Mouse (Mus musculus): ENCODE measurements around the gene Gm49396. TPM values are rescaled to one million over a fixed set of nuclear protein-coding genes. Genes with fewer than 3 reads are reported as not detected.

Gene Gm49396
- total RNA-seq, 2 experiments from 2014 or later: 3.6 to 9.3 TPM

GRCm38 (mm10) chr7:30551445-30552101 lies 11.6 kb upstream of the Gm49396 start:
- DNase-seq (ENCODE audit: low spot score in 2 of 2): no peak
- intact Hi-C loops (cut with DNase I): no loop called here

GRCm38 (mm10) chr7:30552102-30553020 lies 10.8 kb upstream of the Gm49396 start, which contains the start of the genes Hspb6 and Proser3:
Gene Hspb6 (plus strand): TSS chr7:30552178.
Gene Proser3 (minus strand): TSS chr7:30552299.
- peak; percentile 94 to 95 for DNase-seq (ENCODE audit: low spot score in 2 of 2)
- intact Hi-C loops (cut with DNase I): no loop called here

- intact Hi-C loops (cut with DNase I): no loop called here
- peak in 1 of 2 experiments; percentile 53 for DNase-seq (ENCODE audit: low spot score in 2 of 2)
Measured at GRCm38 (mm10) chr7:30553021-30553589, 10.0 kb upstream of the Gm49396 start.

GRCm38 (mm10) chr7:30553810-30554584 lies 9.1 kb upstream of the Gm49396 start:
- intact Hi-C loops (cut with DNase I): no loop called here
- no peak for DNase-seq (ENCODE audit: low spot score in 2 of 2)

GRCm38 (mm10) chr7:30556894-30557536 lies 6.1 kb upstream of the Gm49396 start:
- intact Hi-C loops (cut with DNase I): no loop called here
- no peak for DNase-seq (ENCODE audit: low spot score in 2 of 2)

- no peak for DNase-seq (ENCODE audit: low spot score in 2 of 2)
- intact Hi-C loops (cut with DNase I): no loop called here
Measured at GRCm38 (mm10) chr7:30557901-30558514, 5.1 kb upstream of the Gm49396 start.

GRCm38 (mm10) chr7:30558656-30559442 lies 4.3 kb upstream of the Gm49396 start:
- intact Hi-C loops (cut with DNase I): no loop called here
- DNase-seq (ENCODE audit: low spot score in 2 of 2): no peak

- intact Hi-C loops (cut with DNase I): no loop called here
- DNase-seq (ENCODE audit: low spot score in 2 of 2): peak; percentile 97 to 98
Measured at GRCm38 (mm10) chr7:30559443-30559954, 3.6 kb upstream of the Gm49396 start, which contains the start of gene Lin37. Gene Lin37 (minus strand): TSS chr7:30559838.

GRCm38 (mm10) chr7:30560296-30560695 lies 2.8 kb upstream of the Gm49396 start:
- intact Hi-C loops (cut with DNase I): no loop called here
- DNase-seq (ENCODE audit: low spot score in 2 of 2): no peak

- intact Hi-C loops (cut with DNase I): loop anchor here (2.0 kb wide), 2 partner anchors 26 to 120 kb away; partner anchors contain the start of gene Kmt2b
- no peak for DNase-seq (ENCODE audit: low spot score in 2 of 2)
Measured at GRCm38 (mm10) chr7:30562526-30563116, 523 bp upstream of the Gm49396 start.

GRCm38 (mm10) chr7:30563906-30564280 lies 749 bp downstream of the Gm49396 start:
- intact Hi-C loops (cut with DNase I): loop anchor here (2.0 kb wide), 2 partner anchors 25 to 121 kb away; partner anchors contain the start of gene Kmt2b
- no peak for DNase-seq (ENCODE audit: low spot score in 2 of 2)

GRCm38 (mm10) chr7:30564970-30565571 lies 1.9 kb downstream of the Gm49396 start, which contains the start of gene Igflr1:
Gene Igflr1 (plus strand): TSS chr7:30565427.
- intact Hi-C loops (cut with DNase I): no loop called here
- DNase-seq (ENCODE audit: low spot score in 2 of 2): no peak

- intact Hi-C loops (cut with DNase I): no loop called here
- DNase-seq (ENCODE audit: low spot score in 2 of 2): no peak
Measured at GRCm38 (mm10) chr7:30566033-30566432, 2.9 kb downstream of the Gm49396 start.

GRCm38 (mm10) chr7:30567555-30567954 lies 4.4 kb downstream of the Gm49396 start:
- intact Hi-C loops (cut with DNase I): no loop called here
- no peak for DNase-seq (ENCODE audit: low spot score in 2 of 2)

- intact Hi-C loops (cut with DNase I): no loop called here
- no peak for DNase-seq (ENCODE audit: low spot score in 2 of 2)
Measured at GRCm38 (mm10) chr7:30572389-30572788, 9.2 kb downstream of the Gm49396 start.

- DNase-seq (ENCODE audit: low spot score in 2 of 2): no peak
- intact Hi-C loops (cut with DNase I): no loop called here
Measured at GRCm38 (mm10) chr7:30572969-30573368, 9.8 kb downstream of the Gm49396 start.

- DNase-seq (ENCODE audit: low spot score in 2 of 2): no peak
- intact Hi-C loops (cut with DNase I): no loop called here
Measured at GRCm38 (mm10) chr7:30579950-30580349, 16.8 kb downstream of the Gm49396 start.
